Mouse (Mus musculus) 416B (cell line): ENCODE measurements around the gene Adcy5.

Experiments
- DNase-seq: peaks from one replicate; pipeline ENCODE4 v3.0.0; 2011; ENCODE audit warnings: low read depth

Adcy5 gene

DNA sequence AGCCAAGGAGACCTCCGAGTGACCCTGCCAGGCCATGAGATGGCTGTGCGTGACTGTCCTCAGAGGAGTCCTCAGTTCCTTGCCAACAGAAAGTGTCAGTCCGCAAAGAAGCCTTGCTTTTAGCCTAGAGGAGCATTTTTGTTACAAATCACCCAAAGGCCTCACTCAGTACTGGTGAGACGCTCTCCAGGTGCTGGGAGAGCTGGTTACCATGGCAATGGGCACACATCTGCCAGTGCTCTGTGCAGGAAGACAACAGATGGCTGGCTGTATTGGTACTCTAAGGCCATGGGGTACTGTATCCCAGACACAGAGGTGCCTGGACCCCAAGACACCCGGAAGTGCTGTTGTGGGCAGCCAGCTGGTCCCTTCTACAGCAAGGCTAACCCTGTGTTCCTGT lies 51.0 kb downstream of the Adcy5 start:
- DNase-seq = no peak

DNA sequence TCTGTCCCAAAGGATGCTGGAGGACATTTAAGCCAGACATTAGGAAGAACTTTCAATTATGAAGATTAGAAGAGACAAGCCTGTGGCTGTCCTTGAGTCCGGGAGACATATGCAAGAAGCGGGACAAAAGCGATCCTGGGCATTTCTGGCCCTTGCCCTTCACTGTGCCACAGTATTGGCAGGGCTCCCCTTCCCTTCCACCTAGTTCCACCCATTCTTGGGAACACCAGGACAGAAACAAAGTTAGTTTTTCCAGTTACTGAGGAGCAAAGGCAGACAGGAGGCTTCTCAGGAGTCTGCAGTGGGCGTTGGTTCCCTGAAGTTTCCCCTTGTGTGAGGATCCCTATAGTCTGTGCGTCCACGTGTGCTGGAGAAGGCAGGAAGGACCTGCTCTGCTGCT lies 51.7 kb downstream of the Adcy5 start:
- no peak for DNase-seq

DNA sequence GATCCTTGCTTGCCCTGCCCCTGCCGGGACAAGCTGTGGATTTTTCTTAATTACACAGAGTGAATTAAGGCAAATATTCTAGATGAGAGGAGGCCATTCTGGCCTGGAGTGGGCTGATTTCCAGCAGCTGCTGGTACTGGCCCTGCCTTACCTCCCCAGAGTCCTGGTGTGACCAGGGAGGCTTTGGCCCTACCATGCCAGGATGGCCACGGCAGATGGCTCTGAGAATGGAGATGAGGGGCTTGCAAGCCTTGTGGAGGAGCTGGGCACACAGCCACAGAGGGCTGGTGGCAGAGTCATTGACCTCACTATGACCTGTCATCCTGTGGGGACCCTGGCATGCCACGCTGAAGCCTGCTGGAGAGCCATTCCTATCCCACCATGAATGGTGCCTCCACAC lies 54.1 kb downstream of the Adcy5 start:
- no peak for DNase-seq

DNA sequence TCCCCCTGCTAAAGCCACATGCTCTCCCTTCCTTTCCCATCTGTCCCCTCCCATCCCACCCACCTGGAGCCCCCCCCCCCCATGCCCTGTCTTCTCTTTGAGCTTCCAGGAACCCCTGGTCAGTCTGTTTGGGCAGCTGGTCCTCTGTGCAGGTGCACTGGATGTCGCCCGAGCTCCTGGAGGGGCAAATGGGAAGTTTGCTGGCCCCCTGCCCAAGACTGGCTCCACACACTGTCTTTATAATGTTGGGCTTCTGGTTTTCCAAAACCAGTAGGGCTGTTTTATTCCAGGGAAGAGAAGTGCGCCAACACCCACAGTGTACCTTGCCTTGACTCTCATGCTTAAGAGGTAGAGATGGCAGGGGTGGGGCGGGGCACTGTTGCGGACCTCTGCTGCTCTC lies 55.1 kb downstream of the Adcy5 start:
- DNase-seq = no peak

DNA sequence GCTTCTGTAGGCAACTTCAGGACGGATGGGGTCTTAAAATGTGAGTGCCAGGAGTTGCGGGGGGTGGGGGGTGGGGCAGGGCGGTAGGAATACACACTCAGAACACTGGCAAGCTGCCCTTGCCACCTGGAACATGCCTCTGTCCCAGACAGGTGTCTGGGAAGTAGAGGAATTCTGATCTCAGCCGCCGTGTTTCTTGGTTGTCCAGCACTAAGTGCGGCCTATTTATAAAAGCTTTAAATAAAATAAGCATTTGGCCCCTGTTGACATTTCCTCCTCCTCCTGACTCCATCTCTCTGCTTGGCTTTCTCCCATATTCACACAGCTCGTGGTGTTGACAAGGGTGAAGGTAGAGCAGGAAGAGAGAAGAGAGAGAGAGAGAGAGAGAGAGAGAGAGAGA lies 60.4 kb downstream of the Adcy5 start:
- no peak for DNase-seq

DNA sequence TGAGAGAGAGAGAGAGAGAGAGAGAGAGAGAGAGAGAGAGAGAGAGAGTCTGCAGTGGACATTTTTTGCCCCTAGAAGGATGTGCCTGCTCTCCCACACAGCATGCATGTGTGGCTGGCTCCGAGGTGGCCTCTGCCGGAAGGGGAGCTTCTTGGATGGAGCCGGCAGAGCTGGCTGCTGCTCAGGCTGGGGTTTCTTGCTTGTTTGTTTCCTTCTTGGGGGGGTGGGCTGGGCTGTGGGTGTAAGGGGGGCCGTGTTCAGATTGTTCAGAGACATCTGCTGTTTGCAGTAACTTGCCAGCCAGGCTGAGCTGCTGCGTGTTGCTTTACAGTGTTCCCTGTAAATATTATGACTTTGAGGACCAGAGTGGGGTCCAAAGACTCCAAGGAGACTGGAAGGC lies 60.8 kb downstream of the Adcy5 start:
- DNase-seq = no peak

DNA sequence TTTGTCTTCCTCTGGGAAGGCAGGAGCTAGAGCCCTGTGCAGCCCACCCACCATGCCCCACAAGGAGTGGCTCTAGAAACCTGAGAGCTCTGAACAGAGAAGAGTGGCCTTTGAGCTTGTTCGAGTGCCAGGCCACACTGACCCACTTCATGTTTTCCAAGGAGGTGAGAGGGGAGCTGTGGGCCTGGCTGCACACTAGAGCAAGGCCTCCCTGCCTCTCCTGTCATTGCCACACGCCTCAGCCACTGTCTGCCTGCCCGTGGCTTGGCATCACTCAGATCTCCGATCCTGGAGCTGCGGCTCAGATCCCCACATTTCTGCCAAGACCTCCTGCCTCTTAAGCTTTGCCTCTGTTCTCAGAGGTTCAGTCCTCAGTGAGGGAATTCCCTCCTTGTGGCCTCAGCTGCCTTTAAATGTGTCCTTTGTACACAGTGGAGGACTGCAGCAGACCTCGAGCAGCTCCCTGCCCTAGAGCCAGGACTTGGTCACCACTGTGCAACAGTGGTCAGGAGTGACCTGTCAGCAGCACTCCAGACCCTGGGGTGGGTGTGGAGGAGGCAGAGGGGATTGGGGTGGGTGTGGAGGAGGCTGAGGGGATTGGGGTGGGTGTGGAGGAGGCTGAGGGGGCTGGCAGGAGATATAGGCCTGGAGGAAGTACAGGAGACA lies 62.3 kb downstream of the Adcy5 start:
- DNase-seq = no peak

DNA sequence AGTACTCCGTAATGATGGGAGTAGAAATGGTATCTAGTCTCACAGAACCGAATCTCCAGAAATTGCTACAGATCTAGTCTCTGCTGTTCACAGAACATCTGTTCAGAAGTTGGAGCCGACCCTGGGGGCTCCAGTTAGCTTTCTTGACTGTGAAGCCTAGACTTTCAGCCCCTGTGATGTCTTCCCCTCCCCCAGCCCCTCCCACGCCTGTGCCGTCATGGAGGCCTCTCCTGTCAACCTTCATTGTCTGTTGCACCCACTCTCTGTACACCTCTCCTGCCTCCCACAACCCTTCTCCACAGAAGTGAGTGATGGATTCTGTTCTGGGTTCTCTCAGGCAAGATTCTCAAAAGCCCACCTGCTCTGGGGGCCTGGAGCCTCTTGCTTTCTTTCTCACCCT lies 65.7 kb downstream of the Adcy5 start:
- DNase-seq = no peak

DNA sequence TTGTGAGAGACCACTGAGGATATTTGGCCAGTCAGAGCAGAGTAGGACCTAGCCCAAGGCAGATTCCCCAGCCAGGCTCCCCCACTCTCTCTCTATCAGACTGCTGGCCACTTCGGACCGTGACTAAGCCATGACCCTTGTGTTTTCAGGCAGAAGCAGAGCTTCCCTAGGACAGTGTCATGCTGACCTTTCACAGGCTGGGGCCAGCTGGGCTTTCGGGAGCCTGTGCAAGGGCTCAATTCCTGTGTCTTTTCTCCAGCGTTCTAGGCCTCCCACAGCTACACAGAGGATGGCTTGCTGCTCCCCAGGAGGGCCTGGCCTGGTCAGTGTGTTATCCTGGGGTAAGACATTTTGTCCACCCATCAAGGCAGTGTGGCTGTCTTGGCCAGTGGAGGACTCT lies 66.9 kb downstream of the Adcy5 start:
- DNase-seq = no peak

DNA sequence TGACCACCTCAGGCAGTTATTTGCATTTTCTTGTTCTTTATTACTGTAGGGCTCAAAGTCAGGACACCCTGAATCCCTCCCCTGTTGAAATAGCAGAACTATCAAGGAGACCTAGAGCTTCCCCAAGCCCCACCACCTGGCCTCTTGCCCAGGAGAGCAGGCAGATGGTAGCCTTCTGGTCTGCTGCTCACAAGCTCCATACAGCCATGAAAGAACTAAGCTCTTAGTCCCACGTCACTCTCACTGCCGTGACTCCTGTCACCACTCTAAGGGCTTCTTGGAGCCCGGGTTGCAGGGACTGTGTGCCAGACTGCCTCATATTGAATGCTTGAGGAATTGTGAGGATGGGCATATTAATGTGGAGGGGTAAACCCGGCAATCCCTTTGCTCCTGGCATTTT lies 69.3 kb downstream of the Adcy5 start:
- DNase-seq = no peak

DNA sequence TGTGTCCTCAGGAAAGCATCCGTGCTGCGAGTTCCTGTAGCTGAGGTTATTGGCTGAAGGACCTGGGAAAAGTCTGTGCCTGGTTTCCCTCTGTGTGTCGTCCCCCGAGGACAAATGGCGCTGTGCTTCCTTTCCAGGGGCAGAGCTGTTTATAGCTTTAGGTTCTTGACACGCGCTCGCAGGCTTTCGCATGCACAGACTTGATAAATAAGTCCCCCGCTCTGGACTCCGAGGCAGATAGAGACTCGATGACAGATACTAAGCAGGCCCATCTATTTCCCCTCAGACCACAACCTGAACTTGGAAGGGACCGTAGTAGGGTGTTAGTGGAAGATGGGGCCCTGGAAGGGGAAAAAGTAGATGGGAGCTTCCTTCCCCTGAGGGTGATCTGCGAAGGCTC lies 70.0 kb downstream of the Adcy5 start:
- DNase-seq = no peak

DNA sequence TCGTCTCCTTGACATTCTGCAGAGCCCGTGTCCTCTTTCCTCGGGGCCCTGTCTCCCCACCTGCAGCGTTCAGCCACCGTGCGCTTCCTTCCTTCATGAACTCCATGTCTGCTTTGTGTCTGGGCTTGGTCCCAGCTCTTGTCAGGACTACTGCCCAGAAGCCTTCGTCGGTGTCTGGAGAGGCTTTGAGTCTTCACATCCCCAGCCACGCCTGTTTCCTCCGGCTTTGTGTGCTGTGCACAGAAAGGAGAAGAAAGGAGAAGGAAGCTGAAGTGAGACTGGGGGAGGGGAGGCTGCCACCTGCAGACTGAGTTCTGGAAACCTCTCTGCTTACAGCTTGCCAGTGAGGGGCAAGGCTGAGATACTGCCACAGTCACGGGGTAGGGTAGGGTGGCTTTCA lies 74.9 kb downstream of the Adcy5 start:
- no peak for DNase-seq

DNA sequence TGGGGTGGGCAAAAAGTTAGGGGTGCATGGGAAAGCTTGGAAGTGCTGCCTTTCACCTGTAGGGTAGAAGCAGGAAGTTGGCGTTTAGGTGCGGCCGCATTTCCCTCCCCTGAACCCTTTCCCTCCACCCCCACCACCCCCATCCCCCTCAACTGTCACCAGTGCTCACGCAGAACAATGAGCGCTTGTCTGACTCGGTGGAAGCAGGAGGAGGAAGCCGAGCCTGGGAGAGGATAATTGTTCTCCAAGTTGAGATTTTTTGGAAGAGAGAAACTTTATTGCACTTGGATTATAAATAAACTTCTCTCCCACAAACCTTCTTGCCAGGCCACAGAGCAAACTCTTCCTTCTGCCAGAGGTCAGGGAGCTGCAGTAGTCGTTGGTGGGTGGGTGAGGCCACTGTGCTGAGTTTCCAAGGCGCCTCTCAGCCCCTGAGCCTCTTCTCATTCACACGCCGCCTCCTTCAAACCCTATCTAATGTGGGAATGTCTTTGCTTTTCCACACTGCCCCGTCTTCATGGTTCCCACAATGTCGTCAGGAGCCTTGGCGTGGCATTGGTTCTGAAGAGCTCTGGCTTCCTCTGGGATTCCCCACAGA lies 77.6 kb downstream of the Adcy5 start:
- DNase-seq = no peak

DNA sequence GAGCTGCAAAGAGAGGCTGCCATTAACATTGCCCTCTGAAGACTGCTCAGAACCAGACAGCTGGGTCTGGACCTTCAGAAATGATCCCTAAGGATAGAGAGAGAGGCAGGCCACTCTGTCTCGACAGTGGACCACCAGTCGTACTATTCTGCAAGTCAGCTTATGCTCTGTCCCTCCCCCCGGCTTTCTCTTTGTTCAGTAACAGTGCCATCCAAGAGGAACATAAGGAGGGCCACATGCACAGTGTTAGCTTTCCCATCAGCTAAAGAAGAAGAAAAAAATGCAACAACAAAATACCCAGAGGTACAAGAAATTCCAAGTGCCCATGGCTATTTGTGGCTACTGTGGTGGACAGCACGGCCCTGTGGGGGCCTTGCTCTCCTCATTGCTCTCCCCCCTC lies 78.7 kb downstream of the Adcy5 start:
- DNase-seq = no peak

DNA sequence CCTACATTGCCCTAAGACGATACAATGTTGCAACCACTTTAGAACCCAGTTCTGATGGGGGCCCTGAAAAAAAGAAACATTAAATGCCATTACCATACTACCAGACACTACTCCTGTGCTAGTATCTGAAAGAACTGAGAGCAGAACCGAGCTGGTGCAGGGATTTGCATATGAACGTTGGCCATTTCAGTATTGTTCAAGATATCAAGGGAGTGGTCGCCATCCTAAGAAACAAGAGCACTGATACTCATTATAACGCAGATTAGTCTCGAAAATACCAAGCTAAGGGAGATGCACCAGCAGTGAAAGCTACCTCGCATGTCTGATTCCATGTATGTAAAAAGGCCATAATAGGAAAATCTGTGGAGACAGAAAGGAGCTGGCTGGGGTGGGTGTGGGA lies 82.4 kb downstream of the Adcy5 start:
- DNase-seq = no peak

DNA sequence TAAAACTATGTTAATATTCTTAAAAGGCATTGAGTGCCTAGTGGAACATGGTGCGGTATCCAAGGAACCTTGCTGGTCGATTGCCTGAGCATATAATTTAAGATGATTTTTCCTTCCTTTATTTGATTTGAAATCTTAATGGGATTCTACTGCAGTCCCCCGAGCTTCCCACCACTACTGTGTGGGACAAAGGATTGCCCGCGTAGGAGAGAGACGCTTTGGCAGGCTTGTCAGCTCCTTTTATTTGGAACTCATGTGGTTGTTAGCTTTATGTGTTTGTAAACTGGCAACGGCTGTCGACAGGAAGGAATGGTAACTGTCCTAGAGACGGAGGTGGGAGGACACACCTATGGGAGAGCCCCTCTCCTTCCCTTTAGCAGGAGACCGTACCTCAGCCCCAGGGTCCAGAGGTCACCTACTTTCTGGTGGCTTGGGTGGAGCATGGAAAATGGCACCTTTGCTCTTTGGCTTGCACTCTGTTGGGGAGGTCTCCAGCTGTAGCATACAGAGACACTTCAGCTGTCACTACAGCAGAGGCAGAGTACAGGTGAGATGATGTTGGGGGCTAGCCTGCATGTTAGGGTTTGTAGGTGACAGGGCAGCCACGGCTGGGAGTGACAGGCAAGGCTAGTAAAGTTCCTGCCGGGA lies 84.8 kb downstream of the Adcy5 start:
- DNase-seq = no peak

DNA sequence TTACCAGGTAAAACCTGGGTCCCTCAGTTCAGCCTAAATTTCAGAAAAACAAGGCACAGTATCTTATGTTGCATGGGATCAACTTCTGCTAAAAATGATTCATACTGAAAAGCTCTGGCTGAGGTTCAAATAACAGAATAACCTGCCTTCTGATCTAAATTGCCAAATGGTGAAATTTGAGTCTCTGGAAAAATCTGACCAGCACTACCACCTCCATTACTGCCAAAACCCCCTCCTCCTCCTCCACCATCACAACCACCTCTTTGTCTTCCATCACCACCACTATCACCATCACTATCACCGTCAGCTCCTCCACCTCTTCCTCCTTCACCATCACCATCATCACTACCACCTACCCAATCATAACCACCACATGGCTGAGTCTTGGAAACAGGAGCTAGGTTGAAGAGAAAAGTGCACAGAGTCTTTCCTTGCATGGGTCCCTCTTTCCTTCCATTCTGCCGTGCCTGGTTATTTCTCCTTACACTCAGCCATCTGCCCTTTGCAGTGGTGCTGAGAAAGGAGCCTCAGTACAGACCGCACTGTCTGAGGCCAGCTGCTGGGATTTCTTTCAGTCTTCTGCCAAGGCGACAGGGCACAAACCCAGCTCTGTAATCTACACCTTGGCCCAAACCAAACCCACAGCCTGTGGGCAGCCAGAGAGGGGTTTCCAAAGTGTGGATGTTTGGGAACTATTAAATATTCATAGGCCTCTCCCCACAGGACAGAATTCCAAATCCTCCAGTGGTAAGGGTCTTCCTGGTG lies 85.5 kb downstream of the Adcy5 start:
- no peak for DNase-seq

DNA sequence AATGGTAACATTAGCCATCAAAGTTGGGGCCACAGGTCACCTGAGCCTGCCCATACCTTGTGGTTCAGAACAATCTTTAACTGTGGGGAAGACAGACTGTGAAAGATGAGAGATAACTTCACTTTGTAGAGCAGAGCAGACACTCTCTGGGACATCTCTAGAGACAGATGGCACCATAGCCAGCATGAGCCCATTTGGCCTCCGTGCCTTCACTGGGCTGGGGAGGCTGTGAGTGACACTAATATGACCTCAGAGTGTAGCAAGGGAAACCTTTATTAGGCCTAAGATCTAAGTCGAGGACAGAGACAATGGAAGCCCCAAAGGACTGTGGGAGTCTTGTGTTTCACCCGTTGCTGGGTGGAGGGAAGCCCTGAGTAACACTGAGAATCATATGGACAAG lies 92.7 kb downstream of the Adcy5 start:
- no peak for DNase-seq

DNA sequence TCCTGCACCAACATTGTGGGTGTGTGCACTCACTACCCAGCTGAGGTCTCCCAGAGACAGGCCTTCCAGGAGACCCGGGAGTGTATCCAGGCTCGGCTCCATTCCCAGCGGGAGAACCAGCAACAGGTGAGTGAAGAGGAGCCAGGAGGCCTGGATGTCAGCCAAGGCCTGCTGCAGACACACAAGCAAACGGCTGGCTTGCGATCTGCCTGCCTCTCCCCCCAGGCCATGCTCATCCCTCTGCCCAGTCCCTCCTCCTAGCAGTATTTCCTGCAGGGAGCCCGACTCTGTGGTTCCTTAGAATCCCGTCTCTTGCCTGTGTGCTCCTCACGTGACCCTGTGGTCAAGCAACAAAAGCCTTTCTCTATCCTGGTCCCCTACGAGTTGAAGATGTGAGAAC lies 94.1 kb downstream of the Adcy5 start:
- DNase-seq = no peak

DNA sequence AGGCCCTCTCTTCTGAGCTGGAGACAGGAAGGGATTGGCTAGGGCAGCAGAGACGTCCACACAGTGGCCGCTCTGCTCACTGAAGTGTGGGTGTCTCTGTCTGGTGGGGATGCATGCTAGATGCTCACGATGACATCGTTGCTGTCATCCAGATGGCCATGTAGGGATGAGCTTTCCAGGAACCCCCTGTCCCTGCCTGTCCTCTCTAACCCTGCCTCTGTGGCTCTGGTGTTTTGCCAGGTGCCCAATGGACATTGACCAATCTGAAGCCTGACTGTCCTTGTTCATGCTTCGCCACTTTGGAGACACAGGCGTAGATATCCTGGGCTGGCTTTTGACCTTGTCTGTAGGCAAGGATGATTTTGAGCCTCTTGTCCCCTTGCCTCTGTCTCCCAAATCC lies 95.1 kb downstream of the Adcy5 start:
- no peak for DNase-seq

DNA sequence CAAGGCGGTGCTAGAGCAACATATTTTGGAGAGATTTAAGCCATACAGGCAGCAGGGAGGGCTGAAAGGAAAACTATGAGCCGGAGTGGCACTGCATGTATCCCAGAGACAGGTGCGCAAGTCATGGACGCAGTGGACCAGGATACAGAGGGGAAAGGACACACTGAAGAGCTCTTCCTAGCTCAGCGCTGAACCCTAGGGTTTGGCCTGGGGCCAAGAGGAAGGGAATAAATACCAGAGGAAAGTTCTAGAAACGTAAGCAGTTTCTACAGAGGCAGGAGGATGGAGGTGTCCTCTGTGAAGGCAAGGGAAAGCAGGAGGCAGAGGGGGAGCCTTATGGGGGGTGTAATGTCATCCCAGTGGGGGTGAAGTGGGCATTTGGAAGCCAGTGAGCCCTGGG lies 97.0 kb downstream of the Adcy5 start:
- no peak for DNase-seq

DNA sequence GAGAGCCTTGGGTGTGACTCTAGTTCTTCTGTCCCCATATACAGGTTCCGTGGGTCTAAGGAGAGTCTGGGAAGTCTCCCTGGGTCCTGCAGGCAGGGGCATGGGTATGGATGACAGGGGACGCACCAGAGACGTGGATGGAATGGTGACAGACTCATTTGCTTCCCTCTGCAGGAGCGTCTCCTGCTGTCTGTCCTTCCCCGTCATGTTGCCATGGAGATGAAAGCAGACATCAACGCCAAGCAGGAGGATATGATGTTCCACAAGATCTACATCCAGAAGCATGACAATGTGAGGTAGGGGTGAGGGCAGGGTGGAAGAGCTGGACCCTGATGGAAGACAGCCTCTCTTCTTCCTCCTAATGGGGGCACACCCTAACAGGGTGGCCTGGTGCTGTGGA lies 98.3 kb downstream of the Adcy5 start:
- DNase-seq = no peak

DNA sequence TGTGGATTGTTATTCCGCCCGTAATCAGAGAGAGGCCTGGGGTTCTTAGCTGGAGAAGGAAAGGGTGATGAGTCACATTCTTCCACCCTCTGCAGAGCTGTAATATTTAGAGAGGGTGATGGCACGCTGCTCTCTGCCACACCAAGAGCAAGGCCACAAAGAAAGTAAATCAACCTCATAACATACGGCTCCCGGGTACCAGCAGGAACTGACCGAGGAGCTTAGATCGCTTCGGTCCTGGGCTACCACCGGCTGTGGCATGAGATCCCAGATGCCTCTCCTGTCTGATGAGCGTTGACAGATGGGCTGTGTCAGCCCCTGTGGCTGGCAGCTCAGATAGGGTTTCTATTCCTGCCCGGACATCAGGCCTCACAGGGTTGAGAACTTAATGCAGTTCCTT lies 101.3 kb downstream of the Adcy5 start:
- peak; percentile 16 for DNase-seq
